Mouse (Mus musculus) embryo, embryonic 11 days (tissue): ENCODE data around the gene Rita1.
A peak's percentile ranks its signal among the peaks of the same experiment; 100 is the strongest.

Source experiments
- DNase-seq: peaks from one replicate; pipeline ENCODE4 v3.0.0-alpha.2; 2015

Gene Rita1

GRCm38 (mm10) chr5:120627515-120628300 is 15.3 kb upstream of the Rita1 start:
- DNase-seq: no peak

- peak; percentile 75 for DNase-seq
These were observed 14.0 kb upstream of the Rita1 start for GRCm38 (mm10) chr5:120626399-120626798.

- no peak for DNase-seq
These were observed 12.0 kb upstream of the Rita1 start for GRCm38 (mm10) chr5:120624427-120624826.

GRCm38 (mm10) chr5:120622198-120622851 is 9.9 kb upstream of the Rita1 start:
- DNase-seq: no peak

GRCm38 (mm10) chr5:120621846-120622197 is 9.4 kb upstream of the Rita1 start:
- DNase-seq: no peak

- DNase-seq: no peak
These were observed 8.8 kb upstream of the Rita1 start for GRCm38 (mm10) chr5:120621078-120621765.

GRCm38 (mm10) chr5:120620375-120621077 is 8.1 kb upstream of the Rita1 start:
- peak; percentile 79 for DNase-seq

- DNase-seq: peak; percentile 65
These were observed 6.8 kb upstream of the Rita1 start for GRCm38 (mm10) chr5:120619201-120619600.

GRCm38 (mm10) chr5:120618778-120619177 is 6.4 kb upstream of the Rita1 start:
- no peak for DNase-seq

- no peak for DNase-seq
These were observed 3.5 kb upstream of the Rita1 start for GRCm38 (mm10) chr5:120615903-120616302.

GRCm38 (mm10) chr5:120612822-120613604 is 624 bp upstream of the Rita1 start:
- DNase-seq: peak; percentile 100

GRCm38 (mm10) chr5:120611416-120611815 is 973 bp downstream of the Rita1 start:
- no peak for DNase-seq

- DNase-seq: no peak
These were observed 1.5 kb downstream of the Rita1 start for GRCm38 (mm10) chr5:120610906-120611305.

GRCm38 (mm10) chr5:120609246-120609775 is 3.1 kb downstream of the Rita1 start:
- DNase-seq: no peak

- no peak for DNase-seq
These were observed 5.1 kb downstream of the Rita1 start for GRCm38 (mm10) chr5:120607335-120607734.

GRCm38 (mm10) chr5:120606590-120607200 is 5.7 kb downstream of the Rita1 start:
- DNase-seq: no peak

GRCm38 (mm10) chr5:120605688-120606087 is 6.7 kb downstream of the Rita1 start:
- DNase-seq: peak; percentile 93

- DNase-seq: peak; percentile 31
These were observed 7.1 kb downstream of the Rita1 start for GRCm38 (mm10) chr5:120605241-120605661.

- DNase-seq: peak; percentile 88
These were observed 7.5 kb downstream of the Rita1 start for GRCm38 (mm10) chr5:120604839-120605238.

GRCm38 (mm10) chr5:120603515-120603914 is 8.9 kb downstream of the Rita1 start:
- DNase-seq: no peak

GRCm38 (mm10) chr5:120602210-120602609 is 10.2 kb downstream of the Rita1 start:
- no peak for DNase-seq
